Mouse (Mus musculus): ENCODE measurements around the gene Gm13290. TPM values are rescaled to one million over a fixed set of nuclear protein-coding genes. Genes with fewer than 3 reads are reported as not detected.
A peak's percentile ranks its signal among the peaks of the same experiment; 100 is the strongest.
"Not testable (repeated sequence)": the region's sequence is repeated elsewhere in the genome, so short reads cannot be mapped to it uniquely, and the experiment has no call there.

The Gm13290 gene
- 0.39 and 0.45 TPM in 2 replicates for polyA plus RNA-seq (2015; fragmentation: Nextera tagmentation; extraction: Ambion mirVana)

- H3K9me3 ChIP-seq (replicated peaks; ENCODE audit: control insufficient read depth, low read length); H3K36me3 ChIP-seq (ENCODE audit: control insufficient read depth, insufficient read depth); H3K27ac ChIP-seq (ENCODE audit: low read length); H3K27me3 ChIP-seq (ENCODE audit: control insufficient read depth, insufficient read depth, low read length); H3K9ac ChIP-seq (ENCODE audit: low read length); H3K4me1 ChIP-seq (ENCODE audit: control insufficient read depth, insufficient read depth, low read length); H3K4me2 ChIP-seq (ENCODE audit: low read depth, low read length); ATAC-seq (replicated peaks; ENCODE audit: extremely low read depth, insufficient read depth, low FRiP score); H3K4me3 ChIP-seq (ENCODE audit: low read length): not testable (repeated sequence)
- no CpG with 5 or more reads among the region's 32 CpGs for WGBS
Observed at GRCm38 (mm10) chr4:88773534-88773933, at the start of gene Gm13290. Gene Gm13290, plus strand, starts transcription at chr4:88773834.

GRCm38 (mm10) chr4:88726727-88727126, 46.9 kb upstream of the Gm13290 start:
- Histone ChIP-seq H3K36me3 (ENCODE audit: control insufficient read depth, insufficient read depth) (no peaks in the 10 kb centered on the region), H3K4me3 (ENCODE audit: low read length) (no peak overlapping the region), H3K9ac (ENCODE audit: low read length) (no peak overlapping the region), H3K4me2 (ENCODE audit: low read depth, low read length) (no peak overlapping the region), H3K27me3 (ENCODE audit: control insufficient read depth, insufficient read depth, low read length) (no peaks in the 10 kb centered on the region), H3K9me3 (replicated peaks; ENCODE audit: control insufficient read depth, low read length) (no peaks in the 10 kb centered on the region), H3K4me1 (ENCODE audit: control insufficient read depth, insufficient read depth, low read length) (no peaks in the 10 kb centered on the region), H3K27ac (ENCODE audit: low read length) (no peak overlapping the region)
- WGBS = 68% methylated on average over 6 of the region's 6 CpGs
- no peak for ATAC-seq (replicated peaks; ENCODE audit: extremely low read depth, insufficient read depth, low FRiP score)

- H3K9ac ChIP-seq (ENCODE audit: low read length) = no peak overlapping the region
- H3K27ac ChIP-seq (ENCODE audit: low read length) = no peak overlapping the region
- H3K4me2 ChIP-seq (ENCODE audit: low read depth, low read length) = no peak overlapping the region
- H3K4me1 ChIP-seq (ENCODE audit: control insufficient read depth, insufficient read depth, low read length) = no peaks in the 10 kb centered on the region
- no peak for ATAC-seq (replicated peaks; ENCODE audit: extremely low read depth, insufficient read depth, low FRiP score)
- no peaks in the 10 kb centered on the region for H3K36me3 ChIP-seq (ENCODE audit: control insufficient read depth, insufficient read depth)
- no peak overlapping the region for H3K4me3 ChIP-seq (ENCODE audit: low read length)
- no peaks in the 10 kb centered on the region for H3K27me3 ChIP-seq (ENCODE audit: control insufficient read depth, insufficient read depth, low read length)
- H3K9me3 ChIP-seq (replicated peaks; ENCODE audit: control insufficient read depth, low read length) = no peaks in the 10 kb centered on the region
- 0% methylated on average over 1 of the region's 1 CpGs for WGBS
Observed at GRCm38 (mm10) chr4:88727324-88727723, 46.3 kb upstream of the Gm13290 start.

DNA sequence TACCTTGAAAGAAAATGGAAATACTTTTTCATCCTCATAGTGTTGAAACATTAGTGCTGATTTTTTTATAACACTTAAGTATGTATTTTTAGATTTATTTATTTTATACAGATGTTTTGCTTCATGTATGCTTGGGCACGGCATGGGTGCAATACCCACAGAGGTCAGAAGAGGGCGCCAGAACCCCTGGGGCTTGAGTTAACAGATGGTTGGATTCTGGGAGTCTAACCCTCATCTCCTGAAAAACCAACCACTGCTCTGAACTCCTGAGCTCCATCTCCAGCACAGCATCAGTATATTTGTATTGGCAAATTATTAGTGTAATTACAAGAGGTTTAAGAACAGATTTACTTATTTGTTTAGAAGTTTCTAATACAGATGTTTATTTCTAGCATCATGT, 35.2 kb upstream of the Gm13290 start:
- 0 out of 2 replicates have a peak, but pooled peaks have one; percentile 45 for ATAC-seq (replicated peaks; ENCODE audit: extremely low read depth, insufficient read depth, low FRiP score)
- WGBS = 0% methylated on average over 2 of the region's 2 CpGs
- H3K4me1 ChIP-seq (ENCODE audit: control insufficient read depth, insufficient read depth, low read length) = 0 out of 2 replicates have a peak, but pooled peaks cover 2% of the 10 kb centered on the region
- H3K9ac ChIP-seq (ENCODE audit: low read length) = no peak overlapping the region
- no peaks in the 10 kb centered on the region for H3K36me3 ChIP-seq (ENCODE audit: control insufficient read depth, insufficient read depth)
- no peaks in the 10 kb centered on the region for H3K27me3 ChIP-seq (ENCODE audit: control insufficient read depth, insufficient read depth, low read length)
- H3K27ac ChIP-seq (ENCODE audit: low read length) = no peak overlapping the region
- H3K9me3 ChIP-seq (replicated peaks; ENCODE audit: control insufficient read depth, low read length) = no peaks in the 10 kb centered on the region
- H3K4me2 ChIP-seq (ENCODE audit: low read depth, low read length) = no peak overlapping the region
- no peak overlapping the region for H3K4me3 ChIP-seq (ENCODE audit: low read length)

DNA sequence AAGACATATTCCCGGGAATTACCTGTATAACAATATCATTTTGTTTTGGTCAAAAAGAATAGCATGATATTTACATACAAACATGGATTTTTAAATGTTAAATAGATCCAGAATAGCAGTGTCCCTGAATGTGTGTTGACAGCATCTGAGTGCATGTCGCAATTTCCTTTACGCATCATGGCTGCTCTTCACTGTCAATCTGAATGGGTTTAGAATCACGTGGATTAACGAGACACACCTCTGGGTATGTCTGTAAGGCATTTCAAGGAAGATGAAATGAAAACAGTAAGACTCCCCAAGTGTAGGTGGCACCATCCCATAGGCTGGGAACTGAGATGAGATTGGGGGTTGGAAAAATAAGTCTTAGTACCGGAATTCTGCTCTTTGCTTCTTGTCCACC, 34.6 kb upstream of the Gm13290 start:
- H3K4me2 ChIP-seq (ENCODE audit: low read depth, low read length) = no peak overlapping the region
- no peak overlapping the region for H3K4me3 ChIP-seq (ENCODE audit: low read length)
- no peak overlapping the region for H3K27ac ChIP-seq (ENCODE audit: low read length)
- no peak overlapping the region for H3K9ac ChIP-seq (ENCODE audit: low read length)
- H3K4me1 ChIP-seq (ENCODE audit: control insufficient read depth, insufficient read depth, low read length) = 0 out of 2 replicates have a peak, but pooled peaks cover 2% of the 10 kb centered on the region
- 84% methylated on average over 6 of the region's 6 CpGs for WGBS
- no peaks in the 10 kb centered on the region for H3K9me3 ChIP-seq (replicated peaks; ENCODE audit: control insufficient read depth, low read length)
- ATAC-seq (replicated peaks; ENCODE audit: extremely low read depth, insufficient read depth, low FRiP score) = no peak
- no peaks in the 10 kb centered on the region for H3K36me3 ChIP-seq (ENCODE audit: control insufficient read depth, insufficient read depth)
- H3K27me3 ChIP-seq (ENCODE audit: control insufficient read depth, insufficient read depth, low read length) = no peaks in the 10 kb centered on the region

- Histone ChIP-seq H3K4me2 (ENCODE audit: low read depth, low read length) (no peak overlapping the region), H3K27me3 (ENCODE audit: control insufficient read depth, insufficient read depth, low read length) (no peaks in the 10 kb centered on the region), H3K4me3 (ENCODE audit: low read length) (no peak overlapping the region), H3K4me1 (ENCODE audit: control insufficient read depth, insufficient read depth, low read length) (0 out of 2 replicates have a peak, but pooled peaks cover 2% of the 10 kb centered on the region), H3K27ac (ENCODE audit: low read length) (no peak overlapping the region), H3K36me3 (ENCODE audit: control insufficient read depth, insufficient read depth) (no peaks in the 10 kb centered on the region), H3K9ac (ENCODE audit: low read length) (no peak overlapping the region), H3K9me3 (replicated peaks; ENCODE audit: control insufficient read depth, low read length) (no peaks in the 10 kb centered on the region)
- no peak for ATAC-seq (replicated peaks; ENCODE audit: extremely low read depth, insufficient read depth, low FRiP score)
- 74% methylated on average over 4 of the region's 4 CpGs for WGBS
Observed at GRCm38 (mm10) chr4:88741426-88741825, 32.2 kb upstream of the Gm13290 start.

DNA sequence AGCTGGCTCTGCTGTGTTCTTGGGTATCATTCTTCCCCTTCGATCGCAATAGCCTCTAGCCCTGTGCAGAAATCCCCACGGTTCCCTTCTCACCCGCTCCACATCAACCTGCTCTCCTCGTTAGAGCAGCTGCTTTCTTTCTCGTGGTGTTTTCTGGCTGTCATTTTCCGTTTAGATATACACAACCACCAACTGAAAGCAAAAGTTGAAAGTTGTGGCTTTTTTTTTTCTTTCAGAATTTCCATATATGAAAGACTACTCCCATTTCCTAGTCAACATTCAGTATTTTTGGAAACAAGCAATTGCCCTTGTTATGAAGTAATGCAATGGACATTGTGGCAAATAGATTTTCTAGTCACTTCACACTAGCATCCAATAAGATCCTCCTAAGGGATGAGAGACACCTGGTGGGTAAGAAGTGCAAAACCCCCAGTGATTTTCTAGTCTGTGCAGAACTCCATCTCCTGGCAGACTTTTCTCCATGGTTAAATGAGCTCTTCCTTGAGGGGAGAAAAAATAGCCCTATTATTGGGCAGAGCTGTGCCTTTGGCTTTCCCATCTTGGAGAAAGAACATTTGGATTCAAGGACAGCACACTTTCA, 30.8 kb upstream of the Gm13290 start:
- no peak for ATAC-seq (replicated peaks; ENCODE audit: extremely low read depth, insufficient read depth, low FRiP score)
- Histone ChIP-seq H3K4me3 (ENCODE audit: low read length) (no peak overlapping the region), H3K9ac (ENCODE audit: low read length) (no peak overlapping the region), H3K4me1 (ENCODE audit: control insufficient read depth, insufficient read depth, low read length) (0 out of 2 replicates have a peak, but pooled peaks cover under 1% of the 10 kb centered on the region), H3K9me3 (replicated peaks; ENCODE audit: control insufficient read depth, low read length) (no peaks in the 10 kb centered on the region), H3K27me3 (ENCODE audit: control insufficient read depth, insufficient read depth, low read length) (no peaks in the 10 kb centered on the region), H3K4me2 (ENCODE audit: low read depth, low read length) (no peak overlapping the region), H3K36me3 (ENCODE audit: control insufficient read depth, insufficient read depth) (no peaks in the 10 kb centered on the region), H3K27ac (ENCODE audit: low read length) (no peak overlapping the region)
- WGBS = 60% methylated on average over 7 of the region's 7 CpGs

- no peaks in the 10 kb centered on the region for H3K4me1 ChIP-seq (ENCODE audit: control insufficient read depth, insufficient read depth, low read length)
- H3K9ac ChIP-seq (ENCODE audit: low read length) = no peak overlapping the region
- no peak overlapping the region for H3K4me2 ChIP-seq (ENCODE audit: low read depth, low read length)
- no peaks in the 10 kb centered on the region for H3K27me3 ChIP-seq (ENCODE audit: control insufficient read depth, insufficient read depth, low read length)
- WGBS = 66% methylated on average over 3 of the region's 3 CpGs
- H3K27ac ChIP-seq (ENCODE audit: low read length) = no peak overlapping the region
- ATAC-seq (replicated peaks; ENCODE audit: extremely low read depth, insufficient read depth, low FRiP score) = no peak
- H3K4me3 ChIP-seq (ENCODE audit: low read length) = no peak overlapping the region
- H3K9me3 ChIP-seq (replicated peaks; ENCODE audit: control insufficient read depth, low read length) = no peaks in the 10 kb centered on the region
- no peaks in the 10 kb centered on the region for H3K36me3 ChIP-seq (ENCODE audit: control insufficient read depth, insufficient read depth)
Observed at GRCm38 (mm10) chr4:88744207-88744606, 29.4 kb upstream of the Gm13290 start.

DNA sequence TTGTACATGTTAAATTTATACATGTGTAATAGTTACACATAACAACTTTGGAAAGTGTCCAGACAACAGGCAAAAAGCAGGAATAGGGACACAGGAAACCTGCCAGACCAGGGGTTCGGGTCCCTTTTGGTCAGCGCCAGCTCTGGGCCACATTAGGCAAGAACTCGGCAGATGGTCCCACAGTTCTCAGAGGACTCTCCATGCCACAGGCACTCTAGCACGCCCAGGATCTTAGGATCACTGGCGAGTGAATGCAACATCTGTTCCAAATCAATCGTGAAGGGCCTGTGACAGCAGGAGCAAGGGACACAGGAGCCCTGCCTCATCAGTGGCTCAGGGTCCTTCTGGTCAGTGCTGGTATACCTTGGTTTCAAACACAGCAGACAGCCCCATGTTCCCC, 23.7 kb upstream of the Gm13290 start:
- no peaks in the 10 kb centered on the region for H3K36me3 ChIP-seq (ENCODE audit: control insufficient read depth, insufficient read depth)
- 56% methylated on average over 6 of the region's 6 CpGs for WGBS
- no peaks in the 10 kb centered on the region for H3K4me1 ChIP-seq (ENCODE audit: control insufficient read depth, insufficient read depth, low read length)
- H3K4me3 ChIP-seq (ENCODE audit: low read length) = no peak overlapping the region
- H3K9me3 ChIP-seq (replicated peaks; ENCODE audit: control insufficient read depth, low read length) = no peaks in the 10 kb centered on the region
- H3K27ac ChIP-seq (ENCODE audit: low read length) = no peak overlapping the region
- H3K9ac ChIP-seq (ENCODE audit: low read length) = no peak overlapping the region
- ATAC-seq (replicated peaks; ENCODE audit: extremely low read depth, insufficient read depth, low FRiP score) = no peak
- H3K4me2 ChIP-seq (ENCODE audit: low read depth, low read length) = no peak overlapping the region
- H3K27me3 ChIP-seq (ENCODE audit: control insufficient read depth, insufficient read depth, low read length) = no peaks in the 10 kb centered on the region
